Mouse (Mus musculus): ENCODE data around the gene Flt4.
"Not testable (repeated sequence)": the region's sequence is repeated elsewhere in the genome, so short reads cannot be mapped to it uniquely, and the experiment has no call there.

Flt4 gene

DNA sequence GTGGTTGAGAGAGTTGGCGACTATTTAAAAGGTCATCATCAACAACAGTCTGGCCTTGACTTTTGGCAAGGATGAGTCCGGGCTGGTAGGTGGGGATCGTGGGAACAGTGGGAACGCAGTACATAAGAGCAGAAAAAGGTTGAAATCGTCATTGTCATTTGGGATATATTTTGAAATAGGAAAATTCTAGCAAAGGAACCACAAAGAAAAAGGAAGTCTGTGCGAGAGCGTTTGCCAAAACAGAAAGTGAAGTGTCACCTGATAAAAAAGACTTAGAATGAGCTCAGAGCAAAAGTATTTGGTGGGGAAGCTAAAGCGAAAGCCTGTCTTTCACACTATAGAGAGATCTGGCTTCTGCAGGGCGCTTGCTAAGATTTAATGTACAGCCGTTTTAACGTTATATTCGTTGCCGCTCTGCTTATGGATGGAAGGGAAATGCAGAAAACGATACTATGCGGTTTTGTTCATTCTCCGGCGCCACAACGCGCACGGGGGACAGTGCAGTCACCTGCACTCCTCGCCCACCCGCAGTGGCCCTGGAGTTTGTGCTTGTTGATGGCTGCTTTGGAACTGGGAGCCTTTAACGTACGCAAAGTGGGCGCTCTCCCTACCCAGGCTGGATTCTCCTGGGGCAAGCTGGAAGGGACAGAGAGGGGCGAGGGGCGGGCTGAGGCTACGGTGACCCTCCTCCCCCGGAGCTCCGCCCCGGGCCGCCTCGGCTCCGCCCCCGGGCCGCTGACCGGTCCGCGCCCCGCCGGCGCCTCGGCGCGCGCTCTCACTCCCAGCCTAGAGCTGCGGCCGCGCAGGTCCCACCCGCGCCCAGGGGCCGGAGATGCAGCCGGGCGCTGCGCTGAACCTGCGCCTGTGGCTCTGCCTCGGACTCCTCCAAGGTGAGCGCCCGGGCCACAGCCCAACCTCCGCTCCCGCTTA lies at the start of gene Flt4:
TSS of gene Flt4 (plus strand) at position 326 of the 930 bp plus-strand sequence.
- DNase-seq (ENCODE audit: low read depth in 1 of 2, low spot score in 2 of 2) = not testable (repeated sequence)

DNA sequence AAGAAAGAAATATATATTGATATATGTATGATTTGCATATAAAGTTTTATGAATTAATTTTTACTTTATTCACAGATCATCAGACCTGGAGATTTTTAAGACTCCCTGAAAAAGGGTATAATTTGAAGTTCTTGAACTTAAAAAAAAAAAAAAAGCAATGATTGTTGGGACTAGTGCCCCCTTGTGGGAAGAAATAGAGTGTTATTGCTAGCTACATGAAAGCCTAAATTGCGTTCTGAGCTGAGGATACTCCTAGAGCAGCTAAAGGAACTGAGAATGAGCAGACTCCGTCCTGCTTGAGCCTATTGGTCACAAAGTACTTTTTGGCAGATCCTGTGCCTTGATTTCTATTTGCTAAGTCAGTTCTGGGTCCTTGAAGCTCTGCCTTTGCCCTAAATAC lies 34.0 kb upstream of the Flt4 start:
- not testable (repeated sequence) for DNase-seq (ENCODE audit: low read depth in 1 of 2, low spot score in 2 of 2)

DNA sequence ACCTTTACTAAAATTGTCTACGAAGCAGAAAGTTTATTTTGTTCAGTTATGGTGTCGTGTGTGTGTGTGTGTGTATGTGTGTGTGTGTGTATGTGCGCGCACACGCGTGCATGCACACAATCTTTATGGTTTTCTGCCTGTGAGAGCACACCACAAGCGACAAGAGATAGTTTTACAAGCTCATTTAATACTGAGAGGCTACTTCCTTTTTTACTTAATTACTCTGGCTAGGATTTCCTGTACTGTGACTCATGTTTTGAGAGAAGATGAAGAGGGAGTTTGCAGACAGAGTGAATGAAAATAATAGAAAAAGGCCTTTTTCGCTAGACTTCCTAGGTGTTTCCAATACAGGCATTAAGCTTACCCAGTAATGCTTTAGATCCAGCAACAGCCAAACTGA lies 28.6 kb upstream of the Flt4 start:
- DNase-seq (ENCODE audit: low read depth in 1 of 2, low spot score in 2 of 2) = not testable (repeated sequence)

GRCm38 (mm10) chr11:49590213-49590612 lies 18.9 kb upstream of the Flt4 start:
- no peak for DNase-seq (ENCODE audit: low read depth in 1 of 2, low spot score in 2 of 2)

GRCm38 (mm10) chr11:49597149-49597548 lies 11.9 kb upstream of the Flt4 start:
- not testable (repeated sequence) for DNase-seq (ENCODE audit: low read depth in 1 of 2, low spot score in 2 of 2)

GRCm38 (mm10) chr11:49608306-49608705 lies 757 bp upstream of the Flt4 start:
- DNase-seq (ENCODE audit: low read depth in 1 of 2, low spot score in 2 of 2) = not testable (repeated sequence)

GRCm38 (mm10) chr11:49609868-49610824 lies 1.1 kb downstream of the Flt4 start:
- not testable (repeated sequence) for DNase-seq (ENCODE audit: low read depth in 1 of 2, low spot score in 2 of 2)

- not testable (repeated sequence) for DNase-seq (ENCODE audit: low read depth in 1 of 2, low spot score in 2 of 2)
These were observed 2.3 kb downstream of the Flt4 start for GRCm38 (mm10) chr11:49611349-49611748.

DNA sequence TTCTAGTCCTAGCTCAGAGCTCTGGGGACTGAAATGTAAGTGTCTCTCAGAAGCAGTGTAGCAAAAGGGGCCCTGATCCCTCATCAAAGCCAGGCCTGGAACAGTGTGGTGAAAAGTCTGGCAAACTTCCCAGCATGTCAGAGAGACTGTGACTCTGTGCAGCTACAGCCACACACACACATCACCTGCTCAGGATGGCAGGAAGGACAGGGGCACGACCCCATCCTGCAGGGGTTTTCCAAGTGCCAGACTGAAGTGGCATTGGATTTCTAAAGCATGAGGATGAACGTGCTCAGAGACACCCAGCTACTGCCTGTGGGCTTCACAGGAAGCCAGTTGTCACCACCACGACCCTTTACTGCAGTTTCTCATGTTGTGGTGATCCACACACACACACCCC lies 3.1 kb downstream of the Flt4 start:
- DNase-seq (ENCODE audit: low read depth in 1 of 2, low spot score in 2 of 2) = no peak

DNA sequence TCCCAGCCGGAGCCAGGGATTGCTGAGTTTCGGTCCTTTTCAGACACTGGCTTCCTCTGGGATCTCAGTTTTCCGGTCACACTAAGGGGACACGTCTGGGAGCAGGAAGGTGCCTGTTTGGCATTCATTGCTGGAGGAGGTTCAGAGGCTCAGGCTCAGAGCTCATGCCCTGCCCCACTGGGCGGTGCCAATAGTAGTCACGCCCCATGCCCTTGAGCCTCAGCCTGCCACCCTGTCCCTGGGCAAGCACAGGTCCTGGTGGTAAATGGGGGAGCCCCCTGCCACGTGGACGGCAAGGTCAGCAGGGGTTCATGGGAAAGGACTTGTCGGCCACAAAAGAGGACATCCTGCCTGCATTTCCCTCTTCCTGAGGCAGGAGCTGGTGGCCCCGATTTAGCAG lies 4.3 kb downstream of the Flt4 start:
- DNase-seq (ENCODE audit: low read depth in 1 of 2, low spot score in 2 of 2) = no peak

GRCm38 (mm10) chr11:49615856-49616725 lies 7.0 kb downstream of the Flt4 start:
- DNase-seq (ENCODE audit: low read depth in 1 of 2, low spot score in 2 of 2) = no peak

- DNase-seq (ENCODE audit: low read depth in 1 of 2, low spot score in 2 of 2) = no peak
These were observed 9.4 kb downstream of the Flt4 start for GRCm38 (mm10) chr11:49618476-49618875.

DNA sequence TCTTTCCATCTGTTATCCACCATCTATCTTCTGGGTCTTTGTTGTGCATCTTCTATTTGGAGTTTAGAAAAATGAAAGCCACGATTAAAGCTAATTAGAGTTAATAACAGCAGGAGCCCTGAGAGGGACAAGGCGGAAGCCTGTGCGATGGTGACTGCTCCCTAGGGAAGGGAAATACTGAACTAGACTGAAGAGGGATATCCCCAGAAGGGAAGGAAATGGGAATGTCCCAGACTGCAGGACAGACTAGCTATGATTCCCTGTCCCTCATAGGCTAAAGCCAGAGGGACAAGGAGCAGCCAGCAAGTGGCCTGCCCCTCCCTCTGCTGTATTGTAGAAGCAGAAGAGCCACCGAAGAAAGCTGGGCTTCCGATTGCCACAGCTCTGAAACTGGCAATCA lies 12.9 kb downstream of the Flt4 start:
- no peak for DNase-seq (ENCODE audit: low read depth in 1 of 2, low spot score in 2 of 2)

- DNase-seq (ENCODE audit: low read depth in 1 of 2, low spot score in 2 of 2) = no peak
These were observed 15.1 kb downstream of the Flt4 start for GRCm38 (mm10) chr11:49624156-49624555.

- DNase-seq (ENCODE audit: low read depth in 1 of 2, low spot score in 2 of 2) = no peak
These were observed 16.8 kb downstream of the Flt4 start for GRCm38 (mm10) chr11:49625863-49626262.

DNA sequence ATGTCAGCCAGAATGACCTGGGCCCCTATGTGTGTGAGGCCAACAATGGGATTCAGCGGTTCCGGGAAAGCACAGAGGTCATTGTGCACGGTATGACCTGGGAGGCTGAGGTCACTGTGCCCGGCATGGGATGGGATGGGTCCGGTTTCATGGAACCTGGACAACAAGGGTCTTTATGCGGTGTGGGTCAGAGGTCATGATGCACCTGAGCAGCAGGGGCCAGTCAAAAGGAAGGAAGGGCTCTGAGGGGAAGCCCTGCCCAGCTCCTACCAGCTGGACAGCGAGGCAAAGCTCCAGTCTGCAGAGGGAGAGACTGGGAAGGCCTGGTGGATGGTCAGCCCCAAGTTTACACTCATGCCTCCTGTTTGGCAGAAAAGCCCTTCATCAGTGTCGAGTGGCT lies 17.7 kb downstream of the Flt4 start:
- no peak for DNase-seq (ENCODE audit: low read depth in 1 of 2, low spot score in 2 of 2)

GRCm38 (mm10) chr11:49631154-49631553 lies 22.1 kb downstream of the Flt4 start:
- DNase-seq (ENCODE audit: low read depth in 1 of 2, low spot score in 2 of 2) = no peak

DNA sequence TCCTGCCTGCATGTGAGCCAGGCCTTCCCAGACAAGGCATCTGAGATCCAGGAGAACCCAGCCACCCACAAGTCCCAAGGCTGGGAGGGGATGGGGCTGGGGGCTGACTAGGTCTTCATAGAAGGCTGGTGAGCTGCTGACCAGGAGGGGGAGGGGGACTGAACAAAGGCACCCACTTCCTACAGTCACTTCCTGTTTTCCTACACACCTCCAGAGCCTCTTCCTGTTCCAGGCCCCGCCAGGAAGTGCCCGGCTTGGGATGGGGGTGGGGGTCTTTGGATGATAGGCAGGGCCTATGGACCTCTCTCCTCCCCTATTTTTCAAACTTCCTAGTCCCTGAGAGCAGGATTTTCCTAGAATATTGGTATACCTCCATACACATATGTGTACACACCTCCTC lies 23.2 kb downstream of the Flt4 start:
- DNase-seq (ENCODE audit: low read depth in 1 of 2, low spot score in 2 of 2) = no peak

DNA sequence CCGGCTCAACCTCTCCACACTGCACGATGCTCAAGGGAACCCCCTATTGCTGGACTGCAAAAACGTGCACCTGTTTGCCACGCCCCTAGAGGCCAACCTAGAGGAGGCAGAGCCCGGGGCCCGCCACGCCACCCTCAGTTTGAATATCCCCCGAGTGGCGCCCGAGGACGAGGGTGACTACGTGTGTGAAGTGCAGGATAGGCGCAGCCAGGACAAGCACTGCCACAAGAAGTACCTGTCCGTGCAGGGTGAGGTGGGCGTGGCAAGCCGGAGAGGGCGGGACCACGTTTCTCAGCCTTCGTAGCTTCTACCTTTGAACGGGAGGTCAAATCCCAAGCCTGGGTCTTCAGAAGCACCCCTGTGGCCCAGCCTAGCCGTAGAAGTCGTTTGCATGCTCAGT lies 25.0 kb downstream of the Flt4 start:
- no peak for DNase-seq (ENCODE audit: low read depth in 1 of 2, low spot score in 2 of 2)

DNA sequence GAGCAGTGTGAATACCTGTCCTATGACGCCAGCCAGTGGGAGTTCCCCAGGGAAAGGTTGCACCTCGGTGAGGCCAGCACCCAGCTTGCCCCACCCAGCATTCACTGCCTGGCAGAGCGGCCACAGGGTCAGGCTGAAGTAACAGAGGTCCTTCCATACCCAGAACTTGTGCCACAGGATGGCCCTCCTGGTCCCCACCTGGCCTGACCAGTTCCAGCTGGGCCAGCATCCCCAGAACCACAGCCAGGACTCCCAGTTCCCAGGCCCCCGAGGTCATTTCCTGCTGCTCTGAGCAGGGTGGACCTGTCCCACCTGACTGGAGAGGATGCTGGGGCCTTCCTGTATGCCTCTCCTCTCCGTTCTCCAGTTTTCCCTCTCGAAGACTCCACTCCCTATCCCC lies 26.6 kb downstream of the Flt4 start:
- DNase-seq (ENCODE audit: low read depth in 1 of 2, low spot score in 2 of 2) = no peak

- no peak for DNase-seq (ENCODE audit: low read depth in 1 of 2, low spot score in 2 of 2)
These were observed 27.4 kb downstream of the Flt4 start for GRCm38 (mm10) chr11:49636449-49636848.

Measured in monocyte, adult 2 months (primary cell).